Mouse (Mus musculus): ENCODE measurements around the gene Ran. TPM values are rescaled to one million over a fixed set of nuclear protein-coding genes. Genes with fewer than 3 reads are reported as not detected.

The Ran gene
- polyA plus RNA-seq (2017; shearing (Covaris generic)): 156 TPM

DNA sequence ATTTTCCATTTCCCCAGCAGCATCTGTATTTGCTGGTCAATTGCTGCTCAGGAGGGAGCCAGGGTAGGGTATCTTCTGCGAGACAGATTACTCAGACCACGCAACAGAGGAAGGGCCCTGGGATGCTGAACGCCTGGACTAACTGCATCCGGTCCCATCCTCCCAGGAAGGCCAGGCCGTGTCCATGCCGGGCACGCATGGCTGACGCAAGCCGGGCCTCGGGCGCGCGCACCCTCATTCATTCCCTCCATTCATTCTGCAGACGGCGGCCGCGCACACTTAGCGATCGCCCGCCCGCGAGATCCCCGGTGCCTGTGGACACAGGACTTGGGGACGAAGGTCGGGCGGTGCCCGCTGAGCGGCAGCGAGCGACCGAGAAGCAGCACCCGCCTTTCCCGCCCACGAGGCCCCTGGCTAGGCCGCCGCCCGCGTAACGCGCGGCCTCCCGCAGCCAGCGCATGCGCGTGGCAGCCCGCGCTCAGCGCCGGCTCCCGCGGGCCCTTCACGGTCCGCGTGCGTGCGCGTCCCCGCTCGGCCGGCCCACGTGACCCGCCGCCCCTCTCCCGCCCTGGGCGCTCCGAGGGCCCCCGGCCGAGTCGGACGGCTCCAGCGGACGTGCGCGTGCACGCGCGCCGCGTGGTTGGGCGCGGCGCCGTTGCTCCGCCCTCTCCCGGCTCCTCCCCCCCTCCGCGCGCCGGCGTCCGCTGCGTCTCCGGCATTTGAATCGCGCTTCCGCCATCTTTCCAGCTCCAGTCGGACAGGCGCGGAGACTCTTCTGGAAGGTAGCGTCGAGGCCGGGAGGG, at the start of gene Ran:
Ran (plus strand) TSS at position 573 of the 803 bp plus-strand sequence.

DNA sequence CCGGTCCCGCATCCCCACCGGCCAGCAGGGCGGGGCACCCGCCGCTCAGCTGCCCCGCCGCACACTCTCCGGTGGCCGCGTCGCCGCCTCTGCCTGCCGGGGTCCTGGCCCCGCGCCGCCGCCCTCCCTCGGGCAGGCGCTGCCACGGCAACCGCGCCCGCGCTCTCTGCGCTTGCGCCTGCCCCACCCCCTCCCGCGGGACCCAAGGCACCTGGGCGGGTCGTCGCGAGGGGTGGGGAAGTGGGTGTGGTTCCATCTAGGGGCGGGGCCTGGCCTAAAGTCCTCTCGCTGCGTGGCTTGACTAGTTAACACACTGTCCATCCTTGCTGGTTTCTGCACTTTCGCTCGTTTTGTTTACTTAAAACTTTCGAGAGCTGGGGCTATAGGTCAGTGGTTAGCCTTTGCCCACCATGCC, 11.4 kb upstream of the Ran start, which contains the start of gene Stx2:
Stx2 (minus strand) TSS at position 163 of the 415 bp plus-strand sequence.

Other genes with a start within 250 kb of the Ran start
- not detected for gene Rimbp2, start 66.6 kb upstream of the Ran start, polyA plus RNA-seq (2017; shearing (Covaris generic))
- 7.2 TPM for gene Stx2, start 11.5 kb upstream of the Ran start, polyA plus RNA-seq (2017; shearing (Covaris generic))
- gene Adgrd1, start 76.7 kb downstream of the Ran start, polyA plus RNA-seq (2017; shearing (Covaris generic)): 0.36 TPM

Data from naive thymus-derived CD4-positive, alpha-beta T cell, adult 5 months (primary cell).